Mouse (Mus musculus): ENCODE measurements around the gene 4930524B15Rik. TPM values are rescaled to one million over a fixed set of nuclear protein-coding genes. Genes with fewer than 3 reads are reported as not detected.
A peak's percentile ranks its signal among the peaks of the same experiment; 100 is the strongest.

Gene 4930524B15Rik
- polyA plus RNA-seq (2014; fragmentation: Nextera tagmentation; extraction: Ambion mirVana) = 0.26 TPM in 1 of 2 replicates, not detected in the other

GRCm38 (mm10) chr11:31965256-31966134 is at the start of gene 4930524B15Rik:
4930524B15Rik (plus strand) TSS chr11:31965592.
- 31% methylated on average over 48 of the region's 49 CpGs for WGBS
- H3K9me3 ChIP-seq (ENCODE audit: control insufficient read depth, low read length) = no peaks in the 10 kb centered on the region
- H3K36me3 ChIP-seq (ENCODE audit: control insufficient read depth, insufficient read depth, low read length) = no peaks in the 10 kb centered on the region
- H3K27me3 ChIP-seq (ENCODE audit: control insufficient read depth, insufficient read depth, low read length) = no peaks in the 10 kb centered on the region
- H3K4me1 ChIP-seq (ENCODE audit: control insufficient read depth in 2 of 2, insufficient read depth in 2 of 2, low read length in 2 of 2) = peaks cover 5 to 7% of the 10 kb centered on the region in 2 experiments; a peak in 2 of 4 replicates
- no peak for ATAC-seq (ENCODE audit: insufficient number of reproducible peaks, insufficient read depth, low FRiP score, low read depth)
- no peak within 1 kb of the TSS for H3K27ac ChIP-seq (replicated peaks in 1 of 2; ENCODE audit: control insufficient read depth in 1 of 2, insufficient read depth in 1 of 2, low read depth in 2 of 2, low read length in 2 of 2)
- peak within 1 kb of the TSS; percentile 23 to 36 for H3K4me3 ChIP-seq (ENCODE audit: control insufficient read depth in 1 of 2, insufficient read depth in 1 of 2, low read depth in 1 of 2, low read length in 2 of 2)
- H3K4me2 ChIP-seq (ENCODE audit: low read length) = peak within 1 kb of the TSS; percentile 76
- H3K9ac ChIP-seq (ENCODE audit: low read length) = peak within 1 kb of the TSS; percentile 74

GRCm38 (mm10) chr11:31917769-31918168 is 47.6 kb upstream of the 4930524B15Rik start:
- Histone ChIP-seq H3K4me2 (ENCODE audit: low read length) (no peak overlapping the region), H3K36me3 (ENCODE audit: control insufficient read depth, insufficient read depth, low read length) (peaks cover 18% of the 10 kb centered on the region), H3K9me3 (ENCODE audit: control insufficient read depth, low read length) (no peaks in the 10 kb centered on the region), H3K9ac (ENCODE audit: low read length) (no peak overlapping the region), H3K4me3 (ENCODE audit: control insufficient read depth in 1 of 2, insufficient read depth in 1 of 2, low read depth in 1 of 2, low read length in 2 of 2) (no peak overlapping the region), H3K4me1 (ENCODE audit: control insufficient read depth in 2 of 2, insufficient read depth in 2 of 2, low read length in 2 of 2) (no peaks in the 10 kb centered on the region; a peak in 1 of 4 replicates), H3K27me3 (ENCODE audit: control insufficient read depth, insufficient read depth, low read length) (no peaks in the 10 kb centered on the region), H3K27ac (replicated peaks in 1 of 2; ENCODE audit: control insufficient read depth in 1 of 2, insufficient read depth in 1 of 2, low read depth in 2 of 2, low read length in 2 of 2) (no peak overlapping the region)
- ATAC-seq (ENCODE audit: insufficient number of reproducible peaks, insufficient read depth, low FRiP score, low read depth) = no peak
- WGBS = 92% methylated on average over 1 of the region's 1 CpGs

- Histone ChIP-seq H3K9me3 (ENCODE audit: control insufficient read depth, low read length) (no peaks in the 10 kb centered on the region), H3K4me2 (ENCODE audit: low read length) (no peak overlapping the region), H3K27ac (replicated peaks in 1 of 2; ENCODE audit: control insufficient read depth in 1 of 2, insufficient read depth in 1 of 2, low read depth in 2 of 2, low read length in 2 of 2) (no peak overlapping the region), H3K27me3 (ENCODE audit: control insufficient read depth, insufficient read depth, low read length) (no peaks in the 10 kb centered on the region), H3K36me3 (ENCODE audit: control insufficient read depth, insufficient read depth, low read length) (peaks cover 89% of the 10 kb centered on the region), H3K4me1 (ENCODE audit: control insufficient read depth in 2 of 2, insufficient read depth in 2 of 2, low read length in 2 of 2) (peaks cover 0 to 3% of the 10 kb centered on the region in 2 experiments; a peak in 1 of 4 replicates), H3K9ac (ENCODE audit: low read length) (no peak overlapping the region), H3K4me3 (ENCODE audit: control insufficient read depth in 1 of 2, insufficient read depth in 1 of 2, low read depth in 1 of 2, low read length in 2 of 2) (no peak overlapping the region)
- ATAC-seq (ENCODE audit: insufficient number of reproducible peaks, insufficient read depth, low FRiP score, low read depth) = no peak
- 83% methylated on average over 10 of the region's 10 CpGs for WGBS
These were observed 35.3 kb upstream of the 4930524B15Rik start for GRCm38 (mm10) chr11:31930051-31930450.

- Histone ChIP-seq H3K27ac (replicated peaks in 1 of 2; ENCODE audit: control insufficient read depth in 1 of 2, insufficient read depth in 1 of 2, low read depth in 2 of 2, low read length in 2 of 2) (no peak overlapping the region; a peak in 1 of 4 replicates), H3K4me3 (ENCODE audit: control insufficient read depth in 1 of 2, insufficient read depth in 1 of 2, low read depth in 1 of 2, low read length in 2 of 2) (no peak overlapping the region)
- ATAC-seq (ENCODE audit: insufficient number of reproducible peaks, insufficient read depth, low FRiP score, low read depth) = no peak; the same call in 1 of the 2 replicates
These were observed 29.7 kb upstream of the 4930524B15Rik start for GRCm38 (mm10) chr11:31935652-31936051.

GRCm38 (mm10) chr11:31936910-31937525 is 28.4 kb upstream of the 4930524B15Rik start:
- Histone ChIP-seq H3K4me1 (ENCODE audit: control insufficient read depth in 2 of 2, insufficient read depth in 2 of 2, low read length in 2 of 2) (peaks cover 4 to 12% of the 10 kb centered on the region in 2 experiments), H3K27ac (replicated peaks in 1 of 2; ENCODE audit: control insufficient read depth in 1 of 2, insufficient read depth in 1 of 2, low read depth in 2 of 2, low read length in 2 of 2) (no peak overlapping the region), H3K4me2 (ENCODE audit: low read length) (no peak overlapping the region), H3K4me3 (ENCODE audit: control insufficient read depth in 1 of 2, insufficient read depth in 1 of 2, low read depth in 1 of 2, low read length in 2 of 2) (no peak overlapping the region), H3K27me3 (ENCODE audit: control insufficient read depth, insufficient read depth, low read length) (no peaks in the 10 kb centered on the region), H3K9ac (ENCODE audit: low read length) (no peak overlapping the region), H3K9me3 (ENCODE audit: control insufficient read depth, low read length) (no peaks in the 10 kb centered on the region), H3K36me3 (ENCODE audit: control insufficient read depth, insufficient read depth, low read length) (peaks cover 26% of the 10 kb centered on the region)
- ATAC-seq (ENCODE audit: insufficient number of reproducible peaks, insufficient read depth, low FRiP score, low read depth) = no peak
- WGBS = 87% methylated on average over 10 of the region's 10 CpGs

More at GRCm38 (mm10) chr11:31935652-31936051, 29.7 kb upstream of the 4930524B15Rik start:
- Histone ChIP-seq H3K27me3 (ENCODE audit: control insufficient read depth, insufficient read depth, low read length) (no peaks in the 10 kb centered on the region), H3K9ac (ENCODE audit: low read length) (no peak overlapping the region), H3K4me2 (ENCODE audit: low read length) (no peak overlapping the region), H3K36me3 (ENCODE audit: control insufficient read depth, insufficient read depth, low read length) (peaks cover 39% of the 10 kb centered on the region), H3K9me3 (ENCODE audit: control insufficient read depth, low read length) (no peaks in the 10 kb centered on the region), H3K4me1 (ENCODE audit: control insufficient read depth in 2 of 2, insufficient read depth in 2 of 2, low read length in 2 of 2) (peaks cover 4 to 12% of the 10 kb centered on the region in 2 experiments)
- 9% methylated on average over 4 of the region's 4 CpGs for WGBS

GRCm38 (mm10) chr11:31940898-31941639 is 24.3 kb upstream of the 4930524B15Rik start:
- ATAC-seq (ENCODE audit: insufficient number of reproducible peaks, insufficient read depth, low FRiP score, low read depth) = no peak
- peaks cover 1 to 3% of the 10 kb centered on the region in 2 experiments; a peak in 1 of 4 replicates for H3K4me1 ChIP-seq (ENCODE audit: control insufficient read depth in 2 of 2, insufficient read depth in 2 of 2, low read length in 2 of 2)
- no peak overlapping the region for H3K27ac ChIP-seq (replicated peaks in 1 of 2; ENCODE audit: control insufficient read depth in 1 of 2, insufficient read depth in 1 of 2, low read depth in 2 of 2, low read length in 2 of 2)
- H3K9ac ChIP-seq (ENCODE audit: low read length) = no peak overlapping the region
- H3K27me3 ChIP-seq (ENCODE audit: control insufficient read depth, insufficient read depth, low read length) = no peaks in the 10 kb centered on the region
- H3K4me2 ChIP-seq (ENCODE audit: low read length) = no peak overlapping the region
- H3K9me3 ChIP-seq (ENCODE audit: control insufficient read depth, low read length) = no peaks in the 10 kb centered on the region
- peaks cover 4% of the 10 kb centered on the region; the same call in 1 of the 2 replicates for H3K36me3 ChIP-seq (ENCODE audit: control insufficient read depth, insufficient read depth, low read length)
- H3K4me3 ChIP-seq (ENCODE audit: control insufficient read depth in 1 of 2, insufficient read depth in 1 of 2, low read depth in 1 of 2, low read length in 2 of 2) = no peak overlapping the region
- 83% methylated on average over 13 of the region's 13 CpGs for WGBS
